Mouse (Mus musculus): ENCODE measurements at regions not wholly inside any gene's neighbourhood (a gene's known extent, or its start where the extent isn't known, plus 50 kb on each side); places are given as distances from the start of the nearest gene placed in this dataset.

- peak; percentile 1 for DNase-seq
These were observed 3534.3 kb upstream of the Lrrc6 start for GRCm38 (mm10) chr15:70034976-70035375.

DNA sequence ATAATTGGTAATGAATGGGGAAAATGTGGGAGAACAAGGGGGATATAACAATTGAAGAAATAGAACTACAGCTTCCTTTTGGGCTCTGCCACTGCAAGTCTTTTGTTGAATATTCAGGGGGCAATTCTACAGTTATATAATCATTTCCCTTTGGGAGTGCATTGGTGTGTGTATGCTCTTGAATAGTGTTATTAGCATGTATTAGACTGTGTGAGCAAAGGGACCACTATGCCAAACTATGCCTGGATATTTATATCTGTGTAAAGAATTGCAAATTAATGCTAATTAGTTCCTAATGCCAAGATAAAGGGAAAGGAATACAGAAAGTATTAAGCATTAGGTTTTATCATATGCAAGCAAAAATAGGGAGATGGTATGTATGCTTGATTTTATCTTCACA is 3528.8 kb upstream of the Lrrc6 start:
- no peak for DNase-seq

DNA sequence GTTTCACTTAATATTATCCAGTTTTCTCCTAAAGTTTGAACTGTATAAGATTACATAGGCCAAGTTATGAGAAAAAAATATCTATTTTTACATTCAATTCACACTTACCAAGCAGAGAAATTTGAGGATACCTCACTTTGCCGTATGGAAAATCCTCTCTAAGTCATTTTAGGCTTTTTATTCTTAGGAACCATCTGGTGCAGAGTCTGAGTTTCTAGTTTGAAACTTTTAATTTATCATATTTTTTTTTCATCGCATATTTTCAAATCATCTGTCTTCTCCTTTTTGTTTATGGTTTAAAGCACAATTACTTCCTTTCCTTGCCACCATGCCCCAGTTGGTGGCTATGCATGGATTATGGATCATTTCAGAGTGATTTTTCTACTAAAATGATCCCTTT is 3512.1 kb upstream of the Lrrc6 start:
- DNase-seq = no peak

Data from cerebellum, adult 9-10 months (tissue).